Mouse (Mus musculus): ENCODE results near the gene Atp1a2. TPM values are rescaled to one million over a fixed set of nuclear protein-coding genes. Genes with fewer than 3 reads are reported as not detected.
A peak's percentile ranks its signal among the peaks of the same experiment; 100 is the strongest.

Atp1a2 gene
- polyA plus RNA-seq, 1 experiment from 2014 or later = 56.5 TPM

- H3K36me3 ChIP-seq (replicated peaks) = no peaks in the 10 kb centered on the region
- no peak overlapping the region for H3K4me3 ChIP-seq
- no peaks in the 10 kb centered on the region for H3K9me3 ChIP-seq
- H3K4me1 ChIP-seq = no peaks in the 10 kb centered on the region
- no peak for ATAC-seq (replicated peaks)
- no peak overlapping the region for H3K27ac ChIP-seq
- WGBS = 34% methylated on average over 16 of the region's 16 CpGs
- H3K27me3 ChIP-seq (replicated peaks) = no peaks in the 10 kb centered on the region
- no peak overlapping the region for H3K9ac ChIP-seq
- no peak overlapping the region for H3K4me2 ChIP-seq
Observed at GRCm38 (mm10) chr1:172243547-172244205, 54.2 kb downstream of the Atp1a2 start.

GRCm38 (mm10) chr1:172242401-172242800 lies 55.5 kb downstream of the Atp1a2 start:
- Histone ChIP-seq H3K27me3 (replicated peaks) (no peaks in the 10 kb centered on the region), H3K9ac (no peak overlapping the region), H3K4me2 (no peak overlapping the region), H3K36me3 (replicated peaks) (no peaks in the 10 kb centered on the region), H3K4me1 (no peaks in the 10 kb centered on the region), H3K9me3 (no peaks in the 10 kb centered on the region), H3K4me3 (no peak overlapping the region), H3K27ac (0 out of 2 replicates have a peak overlapping the region, but pooled peaks have one; percentile 5)
- peak; percentile 76 for ATAC-seq (replicated peaks)
- WGBS = 15% methylated on average over 2 of the region's 2 CpGs

- no peaks in the 10 kb centered on the region for H3K27me3 ChIP-seq (replicated peaks)
- no peaks in the 10 kb centered on the region for H3K9me3 ChIP-seq
- H3K4me2 ChIP-seq = no peak overlapping the region
- no peak overlapping the region for H3K27ac ChIP-seq
- 28% methylated on average over 6 of the region's 6 CpGs for WGBS
- no peak for ATAC-seq (replicated peaks)
- no peak overlapping the region for H3K9ac ChIP-seq
- no peak overlapping the region for H3K4me3 ChIP-seq
- no peaks in the 10 kb centered on the region for H3K4me1 ChIP-seq
- H3K36me3 ChIP-seq (replicated peaks) = no peaks in the 10 kb centered on the region
Observed at GRCm38 (mm10) chr1:172240945-172241708, 56.7 kb downstream of the Atp1a2 start.

- Histone ChIP-seq H3K27me3 (replicated peaks) (no peaks in the 10 kb centered on the region), H3K4me1 (no peaks in the 10 kb centered on the region), H3K36me3 (replicated peaks) (no peaks in the 10 kb centered on the region), H3K4me2 (no peak overlapping the region), H3K27ac (no peak overlapping the region), H3K9ac (no peak overlapping the region), H3K4me3 (no peak overlapping the region), H3K9me3 (no peaks in the 10 kb centered on the region)
- WGBS = 91% methylated on average over 1 of the region's 1 CpGs
- ATAC-seq (replicated peaks) = no peak
Observed at GRCm38 (mm10) chr1:172229215-172229614, 68.6 kb downstream of the Atp1a2 start.

GRCm38 (mm10) chr1:172228209-172228608 lies 69.7 kb downstream of the Atp1a2 start:
- no peak overlapping the region for H3K9ac ChIP-seq
- no peaks in the 10 kb centered on the region for H3K9me3 ChIP-seq
- H3K4me1 ChIP-seq = no peaks in the 10 kb centered on the region
- ATAC-seq (replicated peaks) = no peak
- H3K27me3 ChIP-seq (replicated peaks) = no peaks in the 10 kb centered on the region
- H3K27ac ChIP-seq = no peak overlapping the region
- 81% methylated on average over 2 of the region's 2 CpGs for WGBS
- H3K4me3 ChIP-seq = no peak overlapping the region
- H3K36me3 ChIP-seq (replicated peaks) = no peaks in the 10 kb centered on the region
- H3K4me2 ChIP-seq = no peak overlapping the region

Other genes with a start within 250 kb of the Atp1a2 start
- 2.0 and 2.5 TPM in 2 replicates for gene Nhlh1, start 240.5 kb downstream of the Atp1a2 start, polyA plus RNA-seq (2015; fragmentation: Nextera tagmentation; extraction: Ambion mirVana)
- gene Copa, start 215.5 kb downstream of the Atp1a2 start, polyA plus RNA-seq (2015; fragmentation: Nextera tagmentation; extraction: Ambion mirVana) = 199 and 209 TPM in 2 replicates
- gene Ncstn, start 215.3 kb downstream of the Atp1a2 start, polyA plus RNA-seq (2015; fragmentation: Nextera tagmentation; extraction: Ambion mirVana) = 116 and 122 TPM in 2 replicates
- gene Pex19, start 171.3 kb downstream of the Atp1a2 start, polyA plus RNA-seq (2015; fragmentation: Nextera tagmentation; extraction: Ambion mirVana) = 165 and 168 TPM in 2 replicates
- 93.0 and 94.7 TPM in 2 replicates for gene Dcaf8, start 150.0 kb downstream of the Atp1a2 start, polyA plus RNA-seq (2015; fragmentation: Nextera tagmentation; extraction: Ambion mirVana)
- gene Pea15a, start 91.3 kb downstream of the Atp1a2 start, polyA plus RNA-seq (2015; fragmentation: Nextera tagmentation; extraction: Ambion mirVana) = 437 and 473 TPM in 2 replicates
- gene Casq1, start 78.2 kb downstream of the Atp1a2 start, polyA plus RNA-seq (2015; fragmentation: Nextera tagmentation; extraction: Ambion mirVana) = 1.7 and 2.7 TPM in 2 replicates
- gene Atp1a4, start 39.6 kb downstream of the Atp1a2 start, polyA plus RNA-seq (2015; fragmentation: Nextera tagmentation; extraction: Ambion mirVana) = 0.05 TPM in 1 of 2 replicates, not detected in the other
- gene Igsf8, start 36.4 kb downstream of the Atp1a2 start, polyA plus RNA-seq (2015; fragmentation: Nextera tagmentation; extraction: Ambion mirVana) = 66.2 and 77.2 TPM in 2 replicates
- gene Kcnj9, start 31.3 kb upstream of the Atp1a2 start, polyA plus RNA-seq (2015; fragmentation: Nextera tagmentation; extraction: Ambion mirVana) = 5.6 and 5.9 TPM in 2 replicates
- 1.8 TPM in 2 replicates for gene Kcnj10, start 43.1 kb upstream of the Atp1a2 start, polyA plus RNA-seq (2015; fragmentation: Nextera tagmentation; extraction: Ambion mirVana)
- gene Pigm, start 78.5 kb upstream of the Atp1a2 start, polyA plus RNA-seq (2015; fragmentation: Nextera tagmentation; extraction: Ambion mirVana) = 4.0 and 4.1 TPM in 2 replicates
- gene Slamf9, start 177.3 kb upstream of the Atp1a2 start, polyA plus RNA-seq (2015; fragmentation: Nextera tagmentation; extraction: Ambion mirVana) = 0.13 and 0.47 TPM in 2 replicates
- gene Igsf9, start 183.7 kb upstream of the Atp1a2 start, polyA plus RNA-seq (2015; fragmentation: Nextera tagmentation; extraction: Ambion mirVana) = 80.6 and 83.2 TPM in 2 replicates
- 57.2 and 58.7 TPM in 2 replicates for gene Tagln2, start 202.0 kb upstream of the Atp1a2 start, polyA plus RNA-seq (2015; fragmentation: Nextera tagmentation; extraction: Ambion mirVana)
- gene Cfap45, start 222.7 kb upstream of the Atp1a2 start, polyA plus RNA-seq (2015; fragmentation: Nextera tagmentation; extraction: Ambion mirVana) = 3.7 and 4.2 TPM in 2 replicates

All from midbrain, embryonic 15.5 days (tissue).